8 mouse cellular contexts compared by ENCODE assay signal in genomic region chr17:83350379-83351091, GRCm38 (mm10). TPM values are rescaled to one million over a fixed set of nuclear protein-coding genes. Genes with fewer than 3 reads are reported as not detected.
DNase-seq lines count a peak whose midpoint lies in the region; ATAC-seq lines count a peak whose summit lies in the region.

Eml4 (plus strand) TSS chr17:83350931.

- H3K9ac ChIP-seq in hindbrain, embryonic 12.5 days: peak within 1 kb of the TSS; percentile 96

- H3K27ac ChIP-seq in hindbrain, embryonic 12.5 days: peak within 1 kb of the TSS; percentile 92

- H3K36me3 ChIP-seq in hindbrain, embryonic 12.5 days: no peaks in the 10 kb centered on the region

- peak; percentile 98 for DNase-seq in NIH3T3 (ENCODE audit: low read depth)
- DNase-seq in cerebellum, postnatal 10 days: peak; percentile 98
- peak; percentile 89 to 93 for DNase-seq in frontal cortex, postnatal 10 days (ENCODE audit: low spot score in 2 of 2)
- DNase-seq in layer of hippocampus, postnatal 14 days (ENCODE audit: low spot score in 2 of 2): peak; percentile 93 to 95
- DNase-seq in lung, postnatal 14 days: peak; percentile 96
- DNase-seq in retina, adult 2 months (ENCODE audit: low read depth, low spot score): peak; percentile 83
- peak; percentile 93 to 96 for DNase-seq in thymus, postnatal 36 days

- H3K4me1 ChIP-seq in hindbrain, embryonic 12.5 days: peaks cover 17% of the 10 kb centered on the region

- H3K27me3 ChIP-seq in hindbrain, embryonic 12.5 days: no peaks in the 10 kb centered on the region

- 1% methylated on average over 23 of the region's 62 CpGs for WGBS in hindbrain, embryonic 12.5 days

- peak within 1 kb of the TSS; percentile 80 for H3K4me2 ChIP-seq in hindbrain, embryonic 12.5 days (replicated peaks)

- H3K9me3 ChIP-seq in hindbrain, embryonic 12.5 days (replicated peaks): no peaks in the 10 kb centered on the region

- peak within 1 kb of the TSS; percentile 98 for H3K4me3 ChIP-seq in hindbrain, embryonic 12.5 days

- ATAC-seq in hindbrain, embryonic 12.5 days (ENCODE audit: low FRiP score): peak; percentile 95

RNA-seq across cellular contexts. Expression of gene Eml4, which starts in this region (rescaled TPM):
- polyA plus RNA-seq in hindbrain, embryonic 12.5 days (2016; fragmentation: Nextera tagmentation; extraction: Ambion mirVana): 57.9 and 59.7 TPM in 2 replicates
- 10 to 100 TPM; 28.7 to 29.4 TPM for total RNA-seq in layer of hippocampus, postnatal 14 days (2021)

Comparison
In these comparisons a context has a peak if more than half of its experiments do, and no peak if none do; other contexts are left out.
1. Peak in every context shown above with its lines: DNase-seq, ATAC-seq, H3K4me3 ChIP-seq and H3K27ac ChIP-seq.